Mouse (Mus musculus): Measurements from ENCODE around the gene Rac3. TPM values are rescaled to one million over a fixed set of nuclear protein-coding genes. Genes with fewer than 3 reads are reported as not detected.
"Not testable (repeated sequence)": the region's sequence is repeated elsewhere in the genome, so short reads cannot be mapped to it uniquely, and the experiment has no call there.

Rac3 gene
- polyA plus RNA-seq (2014; fragmentation: Nextera tagmentation; extraction: Ambion mirVana), result 0.69 and 1.9 TPM in 2 replicates

- under 1% methylated on average over 84 of the region's 90 CpGs for WGBS
- no peak within 1 kb of the TSS for H3K27ac ChIP-seq (replicated peaks in 1 of 2; ENCODE audit: control insufficient read depth in 1 of 2, insufficient read depth in 1 of 2, low read depth in 2 of 2, low read length in 2 of 2)
- peaks cover 7 to 13% of the 10 kb centered on the region in 2 experiments; a peak in 3 of 4 replicates for H3K4me1 ChIP-seq (ENCODE audit: control insufficient read depth in 2 of 2, insufficient read depth in 2 of 2, low read length in 2 of 2)
Measured at GRCm38 (mm10) chr11:120721124-120722066, at the start of gene Rac3. TSS of gene Rac3 (plus strand) at chr11:120721470.

GRCm38 (mm10) chr11:120672687-120673593, 48.3 kb upstream of the Rac3 start, which contains the start of gene Aspscr1:
TSS of gene Aspscr1 (plus strand) at chr11:120672973.
- peaks cover 11% of the 10 kb centered on the region; the same call in 1 of the 2 replicates for H3K36me3 ChIP-seq (ENCODE audit: control insufficient read depth, insufficient read depth, low read length)
- ATAC-seq (ENCODE audit: insufficient number of reproducible peaks, insufficient read depth, low FRiP score, low read depth), result peak; percentile 97
- WGBS, result 1% methylated on average over 64 of the region's 83 CpGs

More at GRCm38 (mm10) chr11:120721124-120722066, at the start of gene Rac3:
- H3K9me3 ChIP-seq (ENCODE audit: control insufficient read depth, low read length), result no peaks in the 10 kb centered on the region
- peaks cover 26% of the 10 kb centered on the region for H3K36me3 ChIP-seq (ENCODE audit: control insufficient read depth, insufficient read depth, low read length)
- H3K27me3 ChIP-seq (ENCODE audit: control insufficient read depth, insufficient read depth, low read length), result peaks cover 38% of the 10 kb centered on the region
- H3K4me3 ChIP-seq (ENCODE audit: control insufficient read depth in 1 of 2, insufficient read depth in 1 of 2, low read depth in 1 of 2, low read length in 2 of 2), result peak within 1 kb of the TSS; percentile 52 to 61
- peak within 1 kb of the TSS; percentile 80 for H3K9ac ChIP-seq (ENCODE audit: low read length)
- peak; percentile 37 for ATAC-seq (ENCODE audit: insufficient number of reproducible peaks, insufficient read depth, low FRiP score, low read depth)
- H3K4me2 ChIP-seq (ENCODE audit: low read length), result peak within 1 kb of the TSS; percentile 97

GRCm38 (mm10) chr11:120673594-120674122, 47.6 kb upstream of the Rac3 start:
- no peaks in the 10 kb centered on the region for H3K27me3 ChIP-seq (ENCODE audit: control insufficient read depth, insufficient read depth, low read length)
- H3K4me1 ChIP-seq (ENCODE audit: control insufficient read depth in 2 of 2, insufficient read depth in 2 of 2, low read length in 2 of 2), result peaks cover 5% of the 10 kb centered on the region in 2 experiments
- peak overlapping the region; percentile 96 for H3K4me2 ChIP-seq (ENCODE audit: low read length)
- peak overlapping the region; percentile 77 to 96 for H3K4me3 ChIP-seq (ENCODE audit: control insufficient read depth in 1 of 2, insufficient read depth in 1 of 2, low read depth in 1 of 2, low read length in 2 of 2)
- no peak for ATAC-seq (ENCODE audit: insufficient number of reproducible peaks, insufficient read depth, low FRiP score, low read depth)
- peak overlapping the region; percentile 84 to 91 for H3K27ac ChIP-seq (replicated peaks in 1 of 2; ENCODE audit: control insufficient read depth in 1 of 2, insufficient read depth in 1 of 2, low read depth in 2 of 2, low read length in 2 of 2)
- 33% methylated on average over 12 of the region's 12 CpGs for WGBS
- H3K9me3 ChIP-seq (ENCODE audit: control insufficient read depth, low read length), result no peaks in the 10 kb centered on the region
- peak overlapping the region; percentile 88 for H3K9ac ChIP-seq (ENCODE audit: low read length)
- peaks cover 18% of the 10 kb centered on the region for H3K36me3 ChIP-seq (ENCODE audit: control insufficient read depth, insufficient read depth, low read length)

More at GRCm38 (mm10) chr11:120672687-120673593, 48.3 kb upstream of the Rac3 start, which contains the start of gene Aspscr1:
- no peaks in the 10 kb centered on the region for H3K27me3 ChIP-seq (ENCODE audit: control insufficient read depth, insufficient read depth, low read length)
- peak within 1 kb of the TSS; percentile 88 for H3K9ac ChIP-seq (ENCODE audit: low read length)
- peak within 1 kb of the TSS; percentile 84 to 91 for H3K27ac ChIP-seq (replicated peaks in 1 of 2; ENCODE audit: control insufficient read depth in 1 of 2, insufficient read depth in 1 of 2, low read depth in 2 of 2, low read length in 2 of 2)
- H3K4me3 ChIP-seq (ENCODE audit: control insufficient read depth in 1 of 2, insufficient read depth in 1 of 2, low read depth in 1 of 2, low read length in 2 of 2), result peak within 1 kb of the TSS; percentile 77 to 96
- peaks cover 5% of the 10 kb centered on the region in 2 experiments for H3K4me1 ChIP-seq (ENCODE audit: control insufficient read depth in 2 of 2, insufficient read depth in 2 of 2, low read length in 2 of 2)
- H3K4me2 ChIP-seq (ENCODE audit: low read length), result peak within 1 kb of the TSS; percentile 96
- no peaks in the 10 kb centered on the region for H3K9me3 ChIP-seq (ENCODE audit: control insufficient read depth, low read length)

GRCm38 (mm10) chr11:120675875-120676274, 45.4 kb upstream of the Rac3 start:
- peaks cover 40% of the 10 kb centered on the region for H3K36me3 ChIP-seq (ENCODE audit: control insufficient read depth, insufficient read depth, low read length)
- not testable (repeated sequence) for ATAC-seq (ENCODE audit: insufficient number of reproducible peaks, insufficient read depth, low FRiP score, low read depth); H3K4me3 ChIP-seq (ENCODE audit: control insufficient read depth in 1 of 2, insufficient read depth in 1 of 2, low read depth in 1 of 2, low read length in 2 of 2); H3K4me1 ChIP-seq (ENCODE audit: control insufficient read depth in 2 of 2, insufficient read depth in 2 of 2, low read length in 2 of 2); H3K4me2 ChIP-seq (ENCODE audit: low read length); H3K9me3 ChIP-seq (ENCODE audit: control insufficient read depth, low read length); H3K27me3 ChIP-seq (ENCODE audit: control insufficient read depth, insufficient read depth, low read length); H3K27ac ChIP-seq (replicated peaks in 1 of 2; ENCODE audit: control insufficient read depth in 1 of 2, insufficient read depth in 1 of 2, low read depth in 2 of 2, low read length in 2 of 2); H3K9ac ChIP-seq (ENCODE audit: low read length)
- WGBS, result 75% methylated on average over 3 of the region's 5 CpGs

GRCm38 (mm10) chr11:120676951-120677350, 44.3 kb upstream of the Rac3 start:
- 79% methylated on average over 4 of the region's 4 CpGs for WGBS
- H3K4me3 ChIP-seq (ENCODE audit: control insufficient read depth in 1 of 2, insufficient read depth in 1 of 2, low read depth in 1 of 2, low read length in 2 of 2), result no peak overlapping the region
- peaks cover 48% of the 10 kb centered on the region for H3K36me3 ChIP-seq (ENCODE audit: control insufficient read depth, insufficient read depth, low read length)

GRCm38 (mm10) chr11:120679909-120680308, 41.4 kb upstream of the Rac3 start:
- Histone ChIP-seq H3K9ac (ENCODE audit: low read length) (no peak overlapping the region), H3K36me3 (ENCODE audit: control insufficient read depth, insufficient read depth, low read length) (peaks cover 70% of the 10 kb centered on the region), H3K27me3 (ENCODE audit: control insufficient read depth, insufficient read depth, low read length) (no peaks in the 10 kb centered on the region), H3K4me3 (ENCODE audit: control insufficient read depth in 1 of 2, insufficient read depth in 1 of 2, low read depth in 1 of 2, low read length in 2 of 2) (no peak overlapping the region), H3K27ac (replicated peaks in 1 of 2; ENCODE audit: control insufficient read depth in 1 of 2, insufficient read depth in 1 of 2, low read depth in 2 of 2, low read length in 2 of 2) (no peak overlapping the region), H3K9me3 (ENCODE audit: control insufficient read depth, low read length) (no peaks in the 10 kb centered on the region), H3K4me2 (ENCODE audit: low read length) (no peak overlapping the region), H3K4me1 (ENCODE audit: control insufficient read depth in 2 of 2, insufficient read depth in 2 of 2, low read length in 2 of 2) (peaks cover 1 to 3% of the 10 kb centered on the region in 2 experiments; a peak in 2 of 4 replicates)
- no peak for ATAC-seq (ENCODE audit: insufficient number of reproducible peaks, insufficient read depth, low FRiP score, low read depth)
- WGBS, result 55% methylated on average over 3 of the region's 3 CpGs

More at GRCm38 (mm10) chr11:120676951-120677350, 44.3 kb upstream of the Rac3 start:
- Histone ChIP-seq H3K27ac (replicated peaks in 1 of 2; ENCODE audit: control insufficient read depth in 1 of 2, insufficient read depth in 1 of 2, low read depth in 2 of 2, low read length in 2 of 2) (no peak overlapping the region), H3K4me1 (ENCODE audit: control insufficient read depth in 2 of 2, insufficient read depth in 2 of 2, low read length in 2 of 2) (peaks cover 5% of the 10 kb centered on the region in 2 experiments), H3K4me2 (ENCODE audit: low read length) (no peak overlapping the region), H3K27me3 (ENCODE audit: control insufficient read depth, insufficient read depth, low read length) (no peaks in the 10 kb centered on the region), H3K9me3 (ENCODE audit: control insufficient read depth, low read length) (no peaks in the 10 kb centered on the region), H3K9ac (ENCODE audit: low read length) (no peak overlapping the region)
- ATAC-seq (ENCODE audit: insufficient number of reproducible peaks, insufficient read depth, low FRiP score, low read depth), result no peak

GRCm38 (mm10) chr11:120682683-120683082, 38.6 kb upstream of the Rac3 start:
- ATAC-seq (ENCODE audit: insufficient number of reproducible peaks, insufficient read depth, low FRiP score, low read depth), result no peak
- Histone ChIP-seq H3K4me3 (ENCODE audit: control insufficient read depth in 1 of 2, insufficient read depth in 1 of 2, low read depth in 1 of 2, low read length in 2 of 2) (no peak overlapping the region), H3K27ac (replicated peaks in 1 of 2; ENCODE audit: control insufficient read depth in 1 of 2, insufficient read depth in 1 of 2, low read depth in 2 of 2, low read length in 2 of 2) (no peak overlapping the region), H3K4me2 (ENCODE audit: low read length) (no peak overlapping the region), H3K9ac (ENCODE audit: low read length) (no peak overlapping the region), H3K4me1 (ENCODE audit: control insufficient read depth in 2 of 2, insufficient read depth in 2 of 2, low read length in 2 of 2) (peaks cover 2 to 4% of the 10 kb centered on the region in 2 experiments; a peak in 2 of 4 replicates), H3K9me3 (ENCODE audit: control insufficient read depth, low read length) (no peaks in the 10 kb centered on the region), H3K36me3 (ENCODE audit: control insufficient read depth, insufficient read depth, low read length) (peaks cover 79% of the 10 kb centered on the region), H3K27me3 (ENCODE audit: control insufficient read depth, insufficient read depth, low read length) (no peaks in the 10 kb centered on the region)
- WGBS, result 91% methylated on average over 5 of the region's 5 CpGs

Data from heart, embryonic 14.5 days (tissue).